Mouse (Mus musculus) liver, adult 2 months (tissue): ENCODE results near the gene Klhl12. TPM values are rescaled to one million over a fixed set of nuclear protein-coding genes. Genes with fewer than 3 reads are reported as not detected.

Source experiments
- DNase-seq: peaks from one replicate; pipeline ENCODE4 v3.0.0-alpha.2; 2011; ENCODE audit warnings: low read depth, low spot score; ENCODE audit errors: extremely low read depth
- H3K27ac ChIP-seq: fragments of 200-500 bp; replicated peaks from 2 replicates; pipeline ENCODE4 v1.5.1; 2012; ENCODE audit warnings: low read depth, mild to moderate bottlenecking, control low read depth, inconsistent platforms, low read length; ENCODE audit not compliant: insufficient read depth
- H3K27me3 ChIP-seq: fragments of 200-500 bp; 2 replicates; pipeline ENCODE4 v1.6.1; 2012; ENCODE audit warnings: mild to moderate bottlenecking, moderate library complexity, low read length, inconsistent platforms; ENCODE audit not compliant: control insufficient read depth, insufficient read depth
- H3K36me3 ChIP-seq: fragments of 200-500 bp; 2 replicates; pipeline ENCODE4 v1.6.1; 2012; ENCODE audit warnings: low read length, inconsistent platforms; ENCODE audit not compliant: control insufficient read depth, insufficient read depth
- H3K4me1 ChIP-seq: fragments of 200-500 bp; 2 replicates; pipeline ENCODE4 v1.6.1; 2011; ENCODE audit warnings: low read length; ENCODE audit not compliant: control insufficient read depth, insufficient read depth
- H3K4me3 ChIP-seq: fragments of 200-500 bp; 2 replicates; pipeline ENCODE4 v1.5.1; 2011; ENCODE audit warnings: low read depth, mild to moderate bottlenecking, control low read depth, low read length, moderate library complexity; ENCODE audit not compliant: insufficient read depth
- H3K79me2 ChIP-seq: fragments of 200-500 bp; 2 replicates; pipeline ENCODE4 v1.6.1; 2012; ENCODE audit warnings: inconsistent platforms, mild to moderate bottlenecking, low read length, moderate library complexity; ENCODE audit not compliant: control insufficient read depth, insufficient read depth
- H3K9ac ChIP-seq: fragments of 200-500 bp; 2 replicates; pipeline ENCODE4 v1.6.1; 2012; ENCODE audit warnings: low read depth, mild to moderate bottlenecking, control low read depth, inconsistent platforms, low read length
- CTCF ChIP-seq: fragments of 200-500 bp; IDR thresholded peaks from 2 replicates; pipeline ENCODE4 v1.5.1; 2011; ENCODE audit warnings: low read depth, low read length, control low read depth
- POLR2A ChIP-seq: fragments of 200-500 bp; IDR thresholded peaks from 2 replicates; pipeline ENCODE4 v1.6.1; 2011; ENCODE audit warnings: low read length, control low read depth; ENCODE audit not compliant: insufficient read depth; ENCODE audit errors: extremely low read depth
- WGBS: fragments of 180-500 bp; shearing (Covaris S2); methylation state at CpG from one replicate; pipeline ENCODE4 v1.1.7; 2018; 5-methylcytosine and 5-hydroxymethylcytosine counted together
- polyA plus RNA-seq: library from polyadenylated mRNA; depleted of rRNA; stranded (reverse); fragments of >200 nt; gene quantifications from 2 replicates; pipeline ENCODE4 v1.2.3, GENCODE M21; 2012
- total RNA-seq: library from RNA; depleted of rRNA; stranded (reverse); fragments of >200 nt; gene quantifications from 2 replicates; pipeline ENCODE4 v1.2.3, GENCODE M21; 2014

The Klhl12 gene
- total and polyA plus RNA-seq, 2 experiments, result 5.1 to 8.8 TPM

DNA sequence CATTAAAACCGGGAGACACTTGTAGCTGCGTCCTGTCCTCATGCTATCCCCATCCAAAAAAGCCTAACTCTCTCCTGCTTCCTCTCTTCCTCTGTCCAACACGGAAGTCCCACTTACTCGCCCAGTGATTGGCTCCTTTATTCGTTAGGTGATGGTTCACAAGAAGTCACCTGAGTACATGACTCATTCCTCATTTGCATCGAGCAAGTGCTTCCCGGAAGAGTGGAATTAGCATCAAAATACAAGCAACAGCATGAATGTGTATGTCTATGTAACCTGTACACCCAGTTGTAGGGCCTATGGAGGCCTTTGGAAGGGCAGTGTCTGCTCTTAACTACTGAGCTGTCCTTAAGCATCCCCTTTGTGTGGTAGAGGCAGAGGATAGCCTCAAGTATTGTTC is 36.9 kb downstream of the Klhl12 start:
- Histone ChIP-seq H3K9ac (no peak overlapping the region), H3K4me1 (peaks cover 4% of the 10 kb centered on the region; the same call in 1 of the 2 replicates), H3K4me3 (no peak overlapping the region), H3K36me3 (peaks cover 20% of the 10 kb centered on the region), H3K79me2 (peaks cover 3% of the 10 kb centered on the region; the same call in 1 of the 2 replicates), H3K27me3 (no peaks in the 10 kb centered on the region), H3K27ac (no peak overlapping the region)
- no peak for DNase-seq
- TF ChIP-seq CTCF (no peak), POLR2A (no peak)
- 83% methylated on average over 7 of the region's 7 CpGs for WGBS

DNA sequence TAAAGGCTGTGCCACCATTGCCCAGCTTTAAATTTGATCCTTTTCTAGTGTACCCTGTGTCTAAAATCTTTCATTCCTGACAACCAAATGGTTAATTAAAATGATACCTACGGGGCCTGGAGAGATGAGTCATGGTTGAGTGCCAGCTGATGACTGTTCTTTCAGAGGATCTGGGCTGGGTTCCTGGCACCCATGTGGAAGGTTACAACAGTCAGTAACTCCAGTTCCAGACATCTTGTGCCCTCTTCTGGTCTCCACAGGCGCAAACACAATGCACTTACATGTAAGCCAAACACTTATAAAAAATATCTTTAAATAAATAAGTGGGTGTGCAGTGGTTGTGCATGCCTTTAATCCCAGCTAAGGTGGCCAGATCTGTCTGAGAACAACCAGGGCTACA is 38.2 kb downstream of the Klhl12 start:
- Histone ChIP-seq H3K9ac (no peak overlapping the region), H3K79me2 (peaks cover 10% of the 10 kb centered on the region; the same call in 1 of the 2 replicates), H3K36me3 (peaks cover 13% of the 10 kb centered on the region), H3K4me1 (peaks cover 4% of the 10 kb centered on the region; the same call in 1 of the 2 replicates), H3K27me3 (no peaks in the 10 kb centered on the region), H3K4me3 (no peak overlapping the region), H3K27ac (no peak overlapping the region)
- WGBS, result 64% methylated on average over 2 of the region's 2 CpGs
- TF ChIP-seq CTCF (no peak), POLR2A (no peak)
- DNase-seq, result peak; percentile 8

DNA sequence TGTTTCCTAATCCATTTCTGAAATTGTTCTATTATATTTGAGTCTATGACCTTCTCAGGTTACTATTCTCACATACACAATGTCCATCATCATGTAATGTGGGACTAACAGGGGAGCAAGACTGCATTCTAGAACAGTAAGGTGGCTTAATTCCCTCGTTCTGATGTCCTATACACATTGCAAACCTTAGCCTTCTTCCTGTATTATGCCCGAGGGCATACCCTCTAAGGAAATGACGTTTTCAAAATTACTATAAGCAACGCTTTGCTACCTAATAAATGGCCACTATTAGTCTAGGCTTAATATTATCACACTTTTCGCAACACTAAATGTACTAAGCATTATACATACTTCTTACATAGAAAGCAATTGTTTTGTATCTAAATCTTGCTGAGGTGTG is 38.6 kb downstream of the Klhl12 start:
- Histone ChIP-seq H3K27me3 (no peaks in the 10 kb centered on the region), H3K4me1 (peaks cover 4% of the 10 kb centered on the region; the same call in 1 of the 2 replicates), H3K27ac (peak overlapping the region; percentile 47), H3K4me3 (peak overlapping the region; percentile 80), H3K79me2 (peaks cover 13% of the 10 kb centered on the region; the same call in 1 of the 2 replicates), H3K36me3 (peaks cover 10% of the 10 kb centered on the region), H3K9ac (peak overlapping the region; percentile 76)
- 11% methylated on average over 5 of the region's 5 CpGs for WGBS
- DNase-seq, result no peak
- no peak for TF ChIP-seq CTCF
- TF ChIP-seq POLR2A, result no peak

DNA sequence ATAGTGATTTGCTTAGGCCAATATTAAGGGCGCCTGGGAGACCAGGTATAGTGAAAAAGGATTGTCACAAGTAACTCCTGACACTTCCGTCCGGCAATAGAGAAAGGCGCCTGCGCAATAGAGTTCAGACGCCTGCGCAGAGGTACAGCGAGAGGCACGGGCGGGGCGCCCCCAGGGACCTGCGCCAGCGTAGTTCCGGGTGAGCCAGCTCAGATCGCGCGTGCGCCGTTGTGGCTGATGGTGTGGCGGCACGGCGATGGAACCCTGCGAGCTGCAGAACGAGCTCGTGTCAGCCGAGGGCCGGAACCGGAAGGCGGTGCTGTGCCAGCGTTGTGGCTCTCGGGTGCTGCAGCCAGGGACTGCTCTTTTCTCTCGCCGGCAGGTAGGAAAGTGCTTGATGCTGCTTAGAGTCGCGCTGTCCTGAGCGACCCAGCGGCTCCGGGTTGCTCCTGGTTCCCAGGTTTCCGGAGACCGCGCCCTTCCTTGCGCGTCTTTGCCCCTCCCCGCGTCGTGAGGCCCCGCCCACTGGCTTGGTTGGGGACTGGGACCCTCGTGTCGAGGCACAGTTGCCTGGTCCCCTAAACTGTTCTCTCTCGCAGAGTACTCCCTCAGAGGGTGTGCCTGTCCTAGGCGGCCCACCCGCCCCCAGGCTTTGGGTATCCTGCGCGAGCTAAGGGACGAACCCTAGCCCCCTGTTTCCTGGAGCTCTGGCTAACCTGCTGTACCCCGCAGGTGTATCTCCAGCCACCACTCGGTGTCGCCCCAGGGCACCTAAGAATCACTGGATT is 39.3 kb downstream of the Klhl12 start, which contains the start of gene Rabif:
Gene Rabif (plus strand): TSS at position 221 of the 788 bp plus-strand sequence.
- WGBS, result under 1% methylated on average over 58 of the region's 58 CpGs
- peak; percentile 85 for DNase-seq
- H3K9ac ChIP-seq, result peak within 1 kb of the TSS; percentile 79
- H3K27me3 ChIP-seq, result no peaks in the 10 kb centered on the region
- peak within 1 kb of the TSS; percentile 81 for H3K27ac ChIP-seq
- peaks cover 3% of the 10 kb centered on the region; the same call in 1 of the 2 replicates for H3K36me3 ChIP-seq
- H3K4me3 ChIP-seq, result peak within 1 kb of the TSS; percentile 80
- peaks cover 13% of the 10 kb centered on the region; the same call in 1 of the 2 replicates for H3K79me2 ChIP-seq
- peaks cover 4% of the 10 kb centered on the region; the same call in 1 of the 2 replicates for H3K4me1 ChIP-seq
- peak; percentile 70 for TF ChIP-seq POLR2A
- peak; percentile 61 for TF ChIP-seq CTCF

DNA sequence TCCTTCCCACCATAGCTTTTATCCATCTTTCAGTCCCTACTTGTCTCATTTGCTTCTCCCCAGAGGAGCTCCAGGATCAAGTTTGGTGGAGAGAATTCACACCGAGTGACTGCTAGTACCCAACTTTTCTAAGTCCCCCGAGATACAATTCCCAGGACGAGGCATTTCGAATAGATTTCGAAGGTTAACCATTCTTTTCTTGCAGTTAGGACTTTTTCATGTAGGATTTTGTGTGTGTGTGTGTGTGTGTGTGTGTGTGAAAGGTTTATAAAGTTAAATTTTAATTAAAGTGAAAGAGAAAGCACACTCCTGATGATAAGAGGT is 39.8 kb downstream of the Klhl12 start:
- peak overlapping the region; percentile 79 for H3K9ac ChIP-seq
- H3K27ac ChIP-seq, result peak overlapping the region; percentile 81
- TF ChIP-seq POLR2A (no peak), CTCF (no peak)
- H3K36me3 ChIP-seq, result no peaks in the 10 kb centered on the region
- peaks cover 4% of the 10 kb centered on the region; the same call in 1 of the 2 replicates for H3K4me1 ChIP-seq
- no peaks in the 10 kb centered on the region for H3K27me3 ChIP-seq
- peak overlapping the region; percentile 80 for H3K4me3 ChIP-seq
- peaks cover 13% of the 10 kb centered on the region; the same call in 1 of the 2 replicates for H3K79me2 ChIP-seq
- WGBS, result 6% methylated on average over 5 of the region's 5 CpGs
- no peak for DNase-seq
